Mouse (Mus musculus) kidney, embryonic 14.5 days (tissue): ENCODE results near the gene Acvr1b. TPM values are rescaled to one million over a fixed set of nuclear protein-coding genes. Genes with fewer than 3 reads are reported as not detected.

Experiments used
- ATAC-seq: fragments of 200-750 bp; cut with Nextera tagmentation; 2 replicates; pipeline ENCODE4 v1.8.0; 2017; ENCODE audit warnings: moderate number of reproducible peaks, mild to moderate bottlenecking, moderate TSS enrichment, moderate library complexity; ENCODE audit not compliant: low FRiP score, low TSS enrichment
- H3K27ac ChIP-seq: fragments of 300-500 bp; sonication (generic); 2 replicates; pipeline ENCODE4 v1.5.1; 2014; ENCODE audit warnings: low read depth, mild to moderate bottlenecking, low read length, moderate library complexity, mixed read lengths
- H3K27me3 ChIP-seq: fragments of 300-500 bp; sonication (generic); 2 replicates; pipeline ENCODE4 v1.6.1; 2014; ENCODE audit warnings: mild to moderate bottlenecking, low read length; ENCODE audit not compliant: control insufficient read depth, insufficient read depth
- H3K36me3 ChIP-seq: fragments of 300-500 bp; sonication (generic); 2 replicates; pipeline ENCODE4 v1.6.1; 2014; ENCODE audit warnings: low read length, mixed read lengths; ENCODE audit not compliant: control insufficient read depth, insufficient read depth
- H3K4me1 ChIP-seq: fragments of 300-500 bp; sonication (generic); 2 replicates; pipeline ENCODE4 v1.6.1; 2014; ENCODE audit warnings: low read length, mixed read lengths; ENCODE audit not compliant: control insufficient read depth, insufficient read depth
- H3K4me2 ChIP-seq: fragments of 300-500 bp; sonication (generic); replicated peaks from 2 replicates; pipeline ENCODE4 v1.6.1; 2014; ENCODE audit warnings: low read depth, mild to moderate bottlenecking, low read length
- H3K4me3 ChIP-seq: fragments of 300-500 bp; sonication (generic); 2 replicates; pipeline ENCODE4 v1.5.1; 2014; ENCODE audit warnings: mild to moderate bottlenecking, low read length
- H3K9ac ChIP-seq: fragments of 300-500 bp; sonication (generic); 2 replicates; pipeline ENCODE4 v1.6.1; 2014; ENCODE audit warnings: low read depth, mild to moderate bottlenecking, low read length, moderate library complexity
- H3K9me3 ChIP-seq: fragments of 300-500 bp; sonication (generic); 2 replicates; pipeline ENCODE4 v1.6.1; 2016; ENCODE audit warnings: low read length; ENCODE audit not compliant: control insufficient read depth
- WGBS: fragments of 180-500 bp; shearing (Covaris S2); extraction: QIAGEN DNeasy Blood & Tissue Kit; methylation state at CpG from one replicate; pipeline ENCODE4 v1.1.7; 2014; 5-methylcytosine and 5-hydroxymethylcytosine counted together
- polyA plus RNA-seq: library from polyadenylated mRNA; unstranded; fragments of >200 nt; fragmentation: Nextera tagmentation; extraction: Ambion mirVana; gene quantifications from 2 replicates; pipeline ENCODE4 v1.2.1, GENCODE M21; 2014

Acvr1b gene
- 6.0 and 7.2 TPM in 2 replicates for polyA plus RNA-seq

DNA sequence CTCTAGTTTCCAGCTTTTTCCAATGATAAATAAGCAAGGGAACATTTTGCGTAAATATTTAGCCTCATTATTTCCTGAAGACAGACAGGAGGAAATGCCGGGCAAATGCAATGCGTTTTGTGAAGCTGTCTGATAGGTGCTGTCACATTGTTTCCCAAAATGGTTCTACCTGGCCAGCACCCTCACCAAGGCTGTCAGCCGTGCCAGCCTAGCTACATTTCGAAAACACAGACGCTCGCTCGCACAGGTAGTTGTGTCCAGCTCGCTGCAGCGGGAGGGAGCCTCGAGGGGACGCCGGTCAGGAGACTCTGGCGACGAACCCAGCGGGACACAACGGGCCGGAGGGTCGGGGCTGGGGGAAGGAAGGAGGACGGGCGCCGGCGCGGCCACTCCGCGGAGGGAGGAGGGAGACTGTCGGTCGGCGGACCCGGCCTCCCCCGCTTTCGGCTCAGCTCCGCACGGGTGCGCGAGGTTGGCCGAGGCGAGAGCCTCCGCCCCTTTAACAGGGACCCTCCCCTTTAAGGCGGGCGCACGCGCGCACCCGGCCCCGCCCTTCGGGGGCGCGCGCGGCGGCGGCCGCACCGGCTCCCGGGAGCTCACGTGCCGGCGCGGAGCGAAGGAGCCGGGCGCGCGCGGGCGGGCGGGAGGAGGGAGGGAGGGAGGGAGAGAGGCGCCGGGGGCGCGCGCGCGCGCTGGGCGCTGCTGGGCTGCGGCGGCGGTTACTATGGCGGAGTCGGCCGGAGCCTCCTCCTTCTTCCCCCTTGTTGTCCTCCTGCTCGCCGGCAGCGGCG, at the start of gene Acvr1b:
Gene Acvr1b, plus strand, starts transcription at position 647 of the 791 bp plus-strand sequence.
- under 1% methylated on average over 30 of the region's 87 CpGs for WGBS
- peak within 1 kb of the TSS; percentile 92 for H3K9ac ChIP-seq
- no peaks in the 10 kb centered on the region for H3K36me3 ChIP-seq
- H3K27ac ChIP-seq, result peak within 1 kb of the TSS; percentile 43; the same call in 1 of the 2 replicates
- H3K4me1 ChIP-seq, result peaks cover 25% of the 10 kb centered on the region
- H3K4me3 ChIP-seq, result peak within 1 kb of the TSS; percentile 87
- peak; percentile 92 for ATAC-seq
- peak within 1 kb of the TSS; percentile 93 for H3K4me2 ChIP-seq
- no peaks in the 10 kb centered on the region for H3K27me3 ChIP-seq
- H3K9me3 ChIP-seq, result no peaks in the 10 kb centered on the region

DNA sequence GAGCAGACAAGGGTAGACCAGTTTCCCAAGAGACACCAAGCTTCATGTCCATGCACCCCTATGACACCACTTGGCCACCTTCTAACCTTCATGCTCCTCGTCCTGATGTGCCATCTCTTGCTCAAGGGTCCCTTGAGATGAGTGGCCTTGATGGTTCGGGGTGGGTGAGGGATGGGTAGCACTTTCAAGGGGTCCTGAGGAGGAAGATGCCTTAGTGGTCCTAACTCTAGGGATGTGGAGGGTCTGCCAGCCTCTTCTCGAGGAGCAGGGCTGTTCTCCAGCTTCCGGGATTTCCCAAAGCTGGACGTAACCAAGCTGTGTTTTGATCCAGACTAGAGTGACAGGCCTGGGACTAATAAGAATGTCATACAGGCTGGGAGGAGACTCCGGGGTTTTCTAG, 48.3 kb upstream of the Acvr1b start:
- WGBS, result 90% methylated on average over 6 of the region's 6 CpGs
- Histone ChIP-seq H3K4me1 (peaks cover 18% of the 10 kb centered on the region; the same call in 1 of the 2 replicates), H3K36me3 (no peaks in the 10 kb centered on the region), H3K27ac (no peak overlapping the region), H3K27me3 (peaks cover 13% of the 10 kb centered on the region; the same call in 1 of the 2 replicates), H3K9ac (no peak overlapping the region), H3K4me2 (no peak overlapping the region), H3K9me3 (no peaks in the 10 kb centered on the region), H3K4me3 (no peak overlapping the region)
- no peak for ATAC-seq

DNA sequence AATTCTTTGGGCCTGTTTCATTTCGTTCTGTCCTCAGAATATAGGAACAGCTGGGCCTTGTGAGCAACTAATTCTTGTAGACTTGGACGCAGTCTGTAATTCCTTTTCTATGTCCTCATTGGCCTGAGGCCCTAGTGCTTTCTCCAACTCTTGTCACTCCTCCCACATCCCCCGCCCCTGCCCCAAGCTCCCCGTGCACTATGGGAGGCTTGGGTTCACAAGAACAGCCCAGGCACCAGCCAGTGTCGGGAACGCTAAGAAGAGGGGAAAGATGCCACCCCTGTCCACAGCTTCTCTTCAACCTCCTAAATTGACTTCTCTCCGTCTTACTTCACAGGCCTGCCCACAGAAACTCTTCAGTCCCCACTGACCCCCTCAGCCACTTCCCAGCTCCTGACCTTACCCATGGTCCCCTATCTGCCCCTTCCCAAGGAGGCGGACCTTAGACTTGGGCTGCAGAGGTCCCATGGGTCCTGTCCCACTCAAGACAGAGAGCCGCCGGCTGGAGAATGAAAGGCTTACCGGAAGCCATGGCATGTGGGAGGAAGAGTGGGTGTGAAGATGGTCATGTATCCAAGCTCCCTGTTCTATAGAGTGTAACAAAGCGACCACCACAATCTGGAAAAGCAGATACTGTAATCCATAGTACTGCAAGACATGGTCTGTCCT, 46.9 kb upstream of the Acvr1b start:
- Histone ChIP-seq H3K9me3 (no peaks in the 10 kb centered on the region), H3K4me1 (peaks cover 27% of the 10 kb centered on the region), H3K4me2 (no peak overlapping the region), H3K4me3 (no peak overlapping the region), H3K27me3 (peaks cover 13% of the 10 kb centered on the region; the same call in 1 of the 2 replicates), H3K36me3 (no peaks in the 10 kb centered on the region), H3K9ac (no peak overlapping the region), H3K27ac (0 out of 2 replicates have a peak overlapping the region, but pooled peaks have one; percentile 26)
- ATAC-seq, result 0 out of 2 replicates have a peak, but pooled peaks have one; percentile 20
- 67% methylated on average over 12 of the region's 12 CpGs for WGBS

DNA sequence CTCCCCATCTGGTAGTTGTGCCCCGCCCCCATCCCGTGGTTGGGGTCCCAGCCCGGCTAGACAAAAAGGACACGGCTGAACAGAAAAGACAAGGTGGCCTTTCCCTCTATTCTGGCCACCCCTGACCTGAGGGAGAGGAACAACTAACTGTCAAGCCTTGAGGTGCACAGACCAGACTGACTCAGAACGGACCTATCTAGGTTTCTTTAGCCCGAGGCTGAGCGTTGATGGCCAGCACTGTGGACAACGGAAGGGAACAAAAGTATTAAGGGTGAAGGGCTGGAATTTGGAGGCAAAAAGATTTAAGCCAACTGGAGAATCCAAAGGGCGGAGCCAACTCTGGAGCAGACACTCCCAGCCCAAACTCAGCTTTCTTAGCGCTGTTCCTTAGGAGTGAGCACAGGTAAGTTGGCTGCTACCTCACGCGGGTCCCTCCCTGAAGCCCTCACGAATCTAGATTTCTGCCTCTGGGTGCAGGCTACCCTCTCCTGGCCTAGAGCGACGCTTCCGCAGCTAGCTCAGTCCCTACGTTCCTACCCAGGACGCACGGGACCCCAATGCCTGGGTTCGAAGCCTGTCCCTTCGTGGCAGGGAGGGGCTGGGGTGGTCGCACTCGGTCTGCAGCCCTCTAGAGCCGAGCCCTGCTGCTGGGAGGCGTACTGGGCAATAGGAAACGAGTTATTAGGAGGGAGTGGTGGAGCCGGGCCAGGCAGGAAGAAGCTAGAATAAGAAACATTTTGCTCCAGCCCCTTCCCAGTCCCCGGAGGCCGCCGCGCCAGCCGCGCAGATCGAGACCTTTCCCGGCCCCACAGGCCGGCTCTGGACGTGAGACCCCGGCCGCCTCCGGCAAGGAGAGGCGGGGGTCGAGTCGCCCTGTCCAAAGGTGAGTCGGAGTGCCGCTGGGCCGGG, 45.4 kb upstream of the Acvr1b start, which contains the start of gene Acvrl1:
Gene Acvrl1, plus strand, starts transcription at position 342 of the 909 bp plus-strand sequence.
- Histone ChIP-seq H3K27ac (no peak within 1 kb of the TSS), H3K36me3 (no peaks in the 10 kb centered on the region), H3K27me3 (peaks cover 13% of the 10 kb centered on the region; the same call in 1 of the 2 replicates), H3K4me1 (peaks cover 36% of the 10 kb centered on the region), H3K9ac (peak within 1 kb of the TSS; percentile 72), H3K4me3 (peak within 1 kb of the TSS; percentile 51), H3K4me2 (peak within 1 kb of the TSS; percentile 72), H3K9me3 (no peaks in the 10 kb centered on the region)
- peak; percentile 26 for ATAC-seq
- 5% methylated on average over 40 of the region's 46 CpGs for WGBS

DNA sequence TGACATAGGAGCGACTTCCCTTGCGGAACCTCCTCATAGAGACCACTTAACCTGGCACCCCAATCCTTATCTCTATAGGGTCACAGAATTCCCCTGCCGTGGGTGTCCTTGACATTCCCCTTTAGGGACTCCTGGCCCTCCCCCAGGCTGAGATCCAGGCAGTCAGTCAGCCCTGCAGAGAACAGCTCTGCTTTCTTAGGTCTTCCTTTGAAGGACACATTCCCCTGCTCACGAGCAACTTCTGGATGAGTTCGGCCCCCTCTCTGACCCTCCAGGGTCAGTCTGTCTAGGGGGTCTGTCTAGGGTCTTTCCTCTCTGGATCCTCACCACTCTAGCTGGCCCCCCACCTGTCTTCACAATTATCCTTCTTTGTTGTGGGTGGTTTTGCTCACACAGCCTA, 44.5 kb upstream of the Acvr1b start:
- Histone ChIP-seq H3K4me2 (peak overlapping the region; percentile 72), H3K9ac (0 out of 2 replicates have a peak overlapping the region, but pooled peaks have one; percentile 72), H3K36me3 (no peaks in the 10 kb centered on the region), H3K9me3 (no peaks in the 10 kb centered on the region), H3K27me3 (peaks cover 13% of the 10 kb centered on the region; the same call in 1 of the 2 replicates), H3K4me1 (peaks cover 45% of the 10 kb centered on the region), H3K27ac (no peak overlapping the region), H3K4me3 (peak overlapping the region; percentile 51)
- no peak for ATAC-seq
- 17% methylated on average over 5 of the region's 5 CpGs for WGBS

DNA sequence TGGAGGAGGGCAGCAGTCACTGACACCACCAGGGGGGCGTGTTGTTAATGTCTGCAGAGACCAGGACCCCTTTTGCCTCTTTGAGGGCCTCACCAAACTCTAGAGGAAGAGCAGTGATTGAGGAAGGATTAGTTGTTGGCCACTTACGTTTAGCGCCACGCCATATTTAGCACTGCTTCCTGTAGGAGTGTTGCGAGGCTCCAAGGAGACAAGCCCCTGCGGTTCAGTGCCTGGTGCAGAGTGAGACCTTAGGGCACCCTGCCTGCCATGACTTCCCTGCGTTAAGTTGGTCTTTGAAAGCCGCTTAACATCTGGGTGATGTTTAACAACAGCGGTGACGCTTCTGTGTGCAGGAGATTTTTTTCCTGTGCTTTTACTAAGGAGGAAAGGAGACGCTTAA, 42.4 kb upstream of the Acvr1b start:
- no peak overlapping the region; the same call in 1 of the 2 replicates for H3K4me2 ChIP-seq
- no peaks in the 10 kb centered on the region for H3K36me3 ChIP-seq
- no peaks in the 10 kb centered on the region for H3K9me3 ChIP-seq
- no peak overlapping the region for H3K4me3 ChIP-seq
- peaks cover 13% of the 10 kb centered on the region; the same call in 1 of the 2 replicates for H3K27me3 ChIP-seq
- 17% methylated on average over 11 of the region's 11 CpGs for WGBS
- H3K4me1 ChIP-seq, result peaks cover 47% of the 10 kb centered on the region
- ATAC-seq, result no peak
- peak overlapping the region; percentile 2; the same call in 1 of the 2 replicates for H3K9ac ChIP-seq
- H3K27ac ChIP-seq, result no peak overlapping the region

DNA sequence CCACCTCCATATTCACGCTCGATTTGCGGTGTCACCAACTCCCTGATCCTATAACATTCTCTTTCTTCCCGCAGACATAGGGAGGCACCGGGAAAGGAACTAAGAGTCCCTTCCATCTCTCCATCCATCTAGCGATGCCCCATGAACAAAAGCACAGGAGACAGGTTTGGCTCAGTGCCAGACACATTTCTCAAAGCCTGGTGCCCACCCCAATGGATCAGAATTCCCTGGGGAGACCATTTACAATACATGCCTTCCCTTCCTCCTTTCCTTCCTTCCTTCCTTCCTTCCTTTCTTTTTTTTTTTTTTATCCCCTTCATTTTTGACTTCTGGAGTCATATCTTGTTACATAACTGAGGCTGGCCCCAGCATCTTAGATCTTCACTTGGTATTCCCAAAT, 41.8 kb upstream of the Acvr1b start:
- no peaks in the 10 kb centered on the region for H3K9me3 ChIP-seq
- H3K4me3 ChIP-seq, result no peak overlapping the region
- 41% methylated on average over 6 of the region's 6 CpGs for WGBS
- no peaks in the 10 kb centered on the region for H3K36me3 ChIP-seq
- no peak overlapping the region for H3K27ac ChIP-seq
- peaks cover 13% of the 10 kb centered on the region; the same call in 1 of the 2 replicates for H3K27me3 ChIP-seq
- peaks cover 47% of the 10 kb centered on the region for H3K4me1 ChIP-seq
- no peak overlapping the region; the same call in 1 of the 2 replicates for H3K4me2 ChIP-seq
- no peak for ATAC-seq
- H3K9ac ChIP-seq, result peak overlapping the region; percentile 2; the same call in 1 of the 2 replicates

DNA sequence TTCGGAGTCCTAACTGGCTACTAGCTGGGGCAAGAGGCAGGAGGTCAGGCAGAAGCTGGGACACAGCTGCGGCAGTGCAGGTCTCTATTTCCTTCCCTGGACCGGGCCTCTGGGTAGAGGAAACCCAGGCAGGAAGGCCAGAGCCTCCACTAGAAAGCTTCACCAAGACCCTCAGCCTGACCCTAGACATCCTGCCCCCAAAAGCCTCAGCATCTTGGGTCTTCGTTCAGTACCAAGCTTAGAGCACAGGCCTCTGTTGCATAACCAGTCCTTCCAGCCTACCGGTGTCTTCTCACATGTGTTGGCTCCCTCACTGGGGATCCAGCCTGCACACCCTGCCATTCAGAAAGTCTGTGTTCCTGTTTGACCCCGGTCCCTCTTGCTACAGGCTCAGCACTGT, 41.1 kb upstream of the Acvr1b start:
- Histone ChIP-seq H3K9ac (no peak overlapping the region), H3K27ac (peak overlapping the region; percentile 48; the same call in 1 of the 2 replicates), H3K27me3 (peaks cover 9% of the 10 kb centered on the region; the same call in 1 of the 2 replicates), H3K4me1 (peaks cover 47% of the 10 kb centered on the region), H3K36me3 (no peaks in the 10 kb centered on the region), H3K9me3 (no peaks in the 10 kb centered on the region), H3K4me2 (no peak overlapping the region), H3K4me3 (no peak overlapping the region)
- no peak for ATAC-seq
- WGBS, result 72% methylated on average over 6 of the region's 6 CpGs
